Comparison of ENCODE assay signal across 16 mouse cellular contexts in genomic region chr1:151615625-151616024, GRCm38 (mm10).
"Had no signal": no experiment of that assay in that cellular context is flagged by ENCODE, and none has a peak within 500 bp of the region (broad histone marks: within the 10 kb centered on the region; RNA-seq: fewer than 3 reads in every experiment).

No protein-coding gene starts in this region.

- H3K36me3 ChIP-seq: neural tube, embryonic 13.5 days; neural tube, embryonic 15.5 days; stomach, embryonic 15.5 days had no signal

- H3K9ac ChIP-seq: neural tube, embryonic 13.5 days; neural tube, embryonic 15.5 days; stomach, embryonic 15.5 days had no signal

- H3K9me3 ChIP-seq: neural tube, embryonic 13.5 days; neural tube, embryonic 15.5 days; stomach, embryonic 15.5 days had no signal

- DNase-seq: retina, postnatal 1 day; right cerebral cortex, adult 18-20 months; right cerebral cortex, postnatal 14 days; right cerebral cortex, postnatal 25 days; right cerebral cortex, postnatal 4 days; spleen, adult 18-20 months; thymus, adult 18-20 months; thymus, adult 2 months; thymus, postnatal 14 days; thymus, postnatal 25 days; thymus, postnatal 36 days; thymus, postnatal 4 days had no signal

- H3K27me3 ChIP-seq: neural tube, embryonic 13.5 days; neural tube, embryonic 15.5 days; stomach, embryonic 15.5 days had no signal

- H3K4me2 ChIP-seq: neural tube, embryonic 13.5 days; neural tube, embryonic 15.5 days; stomach, embryonic 15.5 days had no signal

- H3K27ac ChIP-seq: neural tube, embryonic 13.5 days; neural tube, embryonic 15.5 days; stomach, embryonic 15.5 days; stomach, postnatal 0 days had no signal

- H3K4me3 ChIP-seq: neural tube, embryonic 13.5 days; neural tube, embryonic 15.5 days; stomach, embryonic 15.5 days had no signal

- H3K4me1 ChIP-seq: stomach, embryonic 15.5 days had no signal
